Mouse (Mus musculus) CD8-positive naive resting alpha-beta T cell, adult 2 months (primary cell): ENCODE measurements around the gene Serpinh1.

Experiments
- DNase-seq, 2 experiments: peaks; one replicate each; pipeline ENCODE4 v3.0.0; 2022; ENCODE audit warnings: low read depth in 2 of 2, low spot score in 2 of 2

The Serpinh1 gene

GRCm38 (mm10) chr7:99328847-99329246 is 24.2 kb downstream of the Serpinh1 start:
- no peak for DNase-seq

- DNase-seq, result no peak
Measured at GRCm38 (mm10) chr7:99326128-99326527, 26.9 kb downstream of the Serpinh1 start.

GRCm38 (mm10) chr7:99324810-99325209 is 28.2 kb downstream of the Serpinh1 start:
- no peak for DNase-seq

- DNase-seq, result no peak
Measured at GRCm38 (mm10) chr7:99323321-99323700, 29.7 kb downstream of the Serpinh1 start.

GRCm38 (mm10) chr7:99322691-99323320 is 30.2 kb downstream of the Serpinh1 start:
- no peak for DNase-seq

- no peak for DNase-seq
Measured at GRCm38 (mm10) chr7:99320524-99320923, 32.5 kb downstream of the Serpinh1 start.

- DNase-seq, result no peak
Measured at GRCm38 (mm10) chr7:99317475-99317874, 35.6 kb downstream of the Serpinh1 start.

GRCm38 (mm10) chr7:99316207-99316606 is 36.8 kb downstream of the Serpinh1 start:
- no peak for DNase-seq

GRCm38 (mm10) chr7:99314565-99314964 is 38.5 kb downstream of the Serpinh1 start:
- DNase-seq, result no peak

- DNase-seq, result no peak
Measured at GRCm38 (mm10) chr7:99313253-99313652, 39.8 kb downstream of the Serpinh1 start.

GRCm38 (mm10) chr7:99312671-99313143 is 40.3 kb downstream of the Serpinh1 start:
- DNase-seq, result no peak

GRCm38 (mm10) chr7:99312058-99312457 is 41.0 kb downstream of the Serpinh1 start:
- no peak for DNase-seq

GRCm38 (mm10) chr7:99311433-99311832 is 41.6 kb downstream of the Serpinh1 start:
- DNase-seq, result no peak

- no peak for DNase-seq
Measured at GRCm38 (mm10) chr7:99306640-99307039, 46.4 kb downstream of the Serpinh1 start.

- no peak for DNase-seq
Measured at GRCm38 (mm10) chr7:99305688-99306087, 47.4 kb downstream of the Serpinh1 start.

- DNase-seq, result no peak
Measured at GRCm38 (mm10) chr7:99304949-99305372, 48.1 kb downstream of the Serpinh1 start.

GRCm38 (mm10) chr7:99304029-99304428 is 49.0 kb downstream of the Serpinh1 start:
- no peak for DNase-seq

- no peak for DNase-seq
Measured at GRCm38 (mm10) chr7:99300650-99301175, 52.3 kb downstream of the Serpinh1 start.
